8 mouse cellular contexts compared by ENCODE assay signal in genomic region chr9:54438246-54438645, GRCm38 (mm10).
DNase-seq lines count a peak whose midpoint lies in the region; ATAC-seq lines count a peak whose summit lies in the region.

No protein-coding gene starts in this region.

- 40% methylated on average over 2 of the region's 2 CpGs for WGBS in midbrain, embryonic 14.5 days
- 42% methylated on average over 2 of the region's 2 CpGs for WGBS in midbrain, embryonic 16.5 days
- 34% methylated on average over 2 of the region's 2 CpGs for WGBS in liver, embryonic 13.5 days (ENCODE audit: insufficient replicate concordance)

- DNase-seq in CD4-positive, CD25-positive, alpha-beta regulatory T cell, adult 2 months (ENCODE audit: low read depth, low spot score), result peak; percentile 25
- DNase-seq in midbrain, embryonic 14.5 days, result peak; percentile 83
- peak; percentile 82 to 84 for DNase-seq in cerebellum, postnatal 10 days
- DNase-seq in heart, postnatal 36 days, result peak; percentile 10 to 18
- peak; percentile 4 for DNase-seq in liver, embryonic 13.5 days
- peak; percentile 25 for DNase-seq in thymus, postnatal 14 days

- H3K9ac ChIP-seq in midbrain, embryonic 14.5 days (replicated peaks; ENCODE audit: low read length), result no peak overlapping the region
- no peak overlapping the region for H3K9ac ChIP-seq in midbrain, embryonic 16.5 days (ENCODE audit: low read depth, low read length)
- no peak overlapping the region for H3K9ac ChIP-seq in liver, embryonic 13.5 days

- no peak overlapping the region for H3K27ac ChIP-seq in midbrain, embryonic 14.5 days (replicated peaks; ENCODE audit: low read depth, low read length)
- no peak overlapping the region for H3K27ac ChIP-seq in midbrain, embryonic 16.5 days (ENCODE audit: low read length)
- no peak overlapping the region for H3K27ac ChIP-seq in liver, embryonic 13.5 days

- no peak overlapping the region for H3K4me3 ChIP-seq in midbrain, embryonic 14.5 days (replicated peaks; ENCODE audit: low read depth, low read length)
- H3K4me3 ChIP-seq in midbrain, embryonic 16.5 days (ENCODE audit: low read depth, low read length), result no peak overlapping the region
- H3K4me3 ChIP-seq in liver, embryonic 13.5 days (replicated peaks), result no peak overlapping the region

- H3K9me3 ChIP-seq in midbrain, embryonic 14.5 days (ENCODE audit: control insufficient read depth, low read length), result no peaks in the 10 kb centered on the region
- H3K9me3 ChIP-seq in midbrain, embryonic 16.5 days (replicated peaks; ENCODE audit: control insufficient read depth, low read length, poor library complexity, severe bottlenecking), result no peaks in the 10 kb centered on the region
- no peaks in the 10 kb centered on the region for H3K9me3 ChIP-seq in liver, embryonic 13.5 days (replicated peaks)

- 0 out of 2 replicates have a peak, but pooled peaks cover 2% of the 10 kb centered on the region for H3K36me3 ChIP-seq in midbrain, embryonic 14.5 days (ENCODE audit: control insufficient read depth, insufficient read depth, low read length)
- peaks cover 2% of the 10 kb centered on the region; the same call in 1 of the 2 replicates for H3K36me3 ChIP-seq in midbrain, embryonic 16.5 days (ENCODE audit: control insufficient read depth, insufficient read depth, low read length)
- H3K36me3 ChIP-seq in liver, embryonic 13.5 days, result no peaks in the 10 kb centered on the region

- no peak for ATAC-seq in CD4-positive, CD25-positive, alpha-beta regulatory T cell, adult 4 months
- no peak for ATAC-seq in midbrain, embryonic 14.5 days (ENCODE audit: low FRiP score, low TSS enrichment)
- ATAC-seq in midbrain, embryonic 16.5 days, result no peak
- no peak for ATAC-seq in liver, embryonic 13.5 days (ENCODE audit: low read depth)

- no peak overlapping the region for H3K4me2 ChIP-seq in midbrain, embryonic 14.5 days (ENCODE audit: low read length)
- no peak overlapping the region for H3K4me2 ChIP-seq in midbrain, embryonic 16.5 days (ENCODE audit: low read length)
- no peak overlapping the region for H3K4me2 ChIP-seq in liver, embryonic 13.5 days

- no peaks in the 10 kb centered on the region for H3K4me1 ChIP-seq in midbrain, embryonic 14.5 days (ENCODE audit: control insufficient read depth, insufficient read depth, low read length)
- no peaks in the 10 kb centered on the region for H3K4me1 ChIP-seq in midbrain, embryonic 16.5 days (ENCODE audit: control insufficient read depth, insufficient read depth, low read length)
- no peaks in the 10 kb centered on the region for H3K4me1 ChIP-seq in liver, embryonic 13.5 days (replicated peaks)

- no peaks in the 10 kb centered on the region for H3K27me3 ChIP-seq in midbrain, embryonic 14.5 days (ENCODE audit: control insufficient read depth, insufficient read depth, low read length)
- no peaks in the 10 kb centered on the region for H3K27me3 ChIP-seq in midbrain, embryonic 16.5 days (ENCODE audit: control insufficient read depth, insufficient read depth, low read depth, low read length)
- H3K27me3 ChIP-seq in liver, embryonic 13.5 days, result no peaks in the 10 kb centered on the region

- intact Hi-C loops in heart, postnatal 36 days (cut with DNase I), result loop anchor here (2.0 to 5.0 kb wide), 3 partner anchors 109 to 239 kb away; no protein-coding TSS in a partner anchor

Comparison
In these comparisons a context has a peak if more than half of its experiments do, and no peak if none do; other contexts are left out.
1. DNase-seq: peak in every context shown above with its lines; median percentile 83 in midbrain, embryonic 14.5 days; 83 in cerebellum, postnatal 10 days; 25 in CD4-positive, CD25-positive, alpha-beta regulatory T cell, adult 2 months; 25 in thymus, postnatal 14 days; 14 in heart, postnatal 36 days; 4 in liver, embryonic 13.5 days.